In genomic region chr16:13054956-13055355, GRCm38 (mm10) we compare ENCODE assay signal across 24 mouse cellular contexts.
"Had no signal": no experiment of that assay in that cellular context is flagged by ENCODE, and none has a peak within 500 bp of the region (broad histone marks: within the 10 kb centered on the region; RNA-seq: fewer than 3 reads in every experiment).

No protein-coding gene starts in this region.

- H3K4me3 ChIP-seq: heart, adult 2 months; heart, embryonic 13.5 days; heart, embryonic 15.5 days; hindbrain, embryonic 13.5 days; hindbrain, embryonic 15.5 days; kidney, embryonic 15.5 days; limb, embryonic 10.5 days; limb, embryonic 12.5 days; liver, embryonic 13.5 days had no signal

- H3K9ac ChIP-seq: heart, embryonic 13.5 days; heart, embryonic 15.5 days; hindbrain, embryonic 13.5 days; hindbrain, embryonic 15.5 days; kidney, embryonic 15.5 days; limb, embryonic 12.5 days; liver, embryonic 13.5 days had no signal

- H3K4me2 ChIP-seq: heart, embryonic 11.5 days; heart, embryonic 13.5 days; heart, embryonic 15.5 days; hindbrain, embryonic 13.5 days; hindbrain, embryonic 15.5 days; kidney, embryonic 15.5 days; limb, embryonic 12.5 days; liver, embryonic 11.5 days; liver, embryonic 13.5 days had no signal

- H3K27me3 ChIP-seq: heart, embryonic 13.5 days; heart, embryonic 15.5 days; hindbrain, embryonic 13.5 days; hindbrain, embryonic 15.5 days; kidney, embryonic 15.5 days; limb, embryonic 12.5 days; liver, embryonic 13.5 days had no signal

- ATAC-seq: hindbrain, postnatal 0 days; intestine, embryonic 16.5 days had no signal

- H3K9me3 ChIP-seq: heart, embryonic 13.5 days; heart, embryonic 15.5 days; hindbrain, embryonic 13.5 days; hindbrain, embryonic 15.5 days; kidney, embryonic 15.5 days; limb, embryonic 10.5 days; limb, embryonic 12.5 days; liver, embryonic 13.5 days had no signal

- H3K4me1 ChIP-seq: heart, embryonic 13.5 days; heart, embryonic 15.5 days; hindbrain, embryonic 13.5 days; kidney, embryonic 15.5 days; limb, embryonic 10.5 days; limb, embryonic 12.5 days; liver, embryonic 13.5 days had no signal

- H3K27ac ChIP-seq: heart, adult 2 months; heart, embryonic 13.5 days; heart, embryonic 15.5 days; hindbrain, embryonic 13.5 days; hindbrain, embryonic 15.5 days; hindbrain, postnatal 0 days; kidney, embryonic 15.5 days; kidney, postnatal 0 days; limb, embryonic 10.5 days; limb, embryonic 12.5 days; liver, embryonic 13.5 days had no signal

- H3K36me3 ChIP-seq: heart, embryonic 13.5 days; heart, embryonic 15.5 days; hindbrain, embryonic 13.5 days; hindbrain, embryonic 15.5 days; kidney, embryonic 15.5 days; limb, embryonic 10.5 days; limb, embryonic 12.5 days; liver, embryonic 13.5 days had no signal

- DNase-seq: gastrocnemius, postnatal 14 days; gastrocnemius, postnatal 36 days; heart, adult 11 months; heart, adult 2 months; heart, postnatal 14 days; heart, postnatal 36 days; kidney, adult 11 months; kidney, adult 2 months; kidney, adult 9 months; layer of hippocampus, adult 9-11 months; liver; liver, embryonic 13.5 days had no signal
